Mouse (Mus musculus) hindbrain, embryonic 11.5 days (tissue): Measurements from ENCODE around the gene Git2. TPM values are rescaled to one million over a fixed set of nuclear protein-coding genes. Genes with fewer than 3 reads are reported as not detected.
A peak's percentile ranks its signal among the peaks of the same experiment; 100 is the strongest.

Experiments used
- ATAC-seq: fragments of 200-750 bp; cut with Nextera tagmentation; 2 replicates; pipeline ENCODE4 v1.8.0; 2017; ENCODE audit warnings: mild to moderate bottlenecking, moderate TSS enrichment, moderate library complexity; ENCODE audit not compliant: low FRiP score
- DNase-seq: peaks from one replicate; pipeline ENCODE4 v3.0.0-alpha.2; 2015; ENCODE audit warnings: low spot score
- H3K27ac ChIP-seq: fragments of 300-500 bp; sonication (generic); 2 replicates; pipeline ENCODE4 v1.5.1; 2014; ENCODE audit warnings: mild to moderate bottlenecking, low read depth, low read length
- H3K27me3 ChIP-seq: fragments of 300-500 bp; sonication (generic); 2 replicates; pipeline ENCODE4 v1.6.1; 2014; ENCODE audit warnings: mild to moderate bottlenecking, low read length, moderate library complexity, mixed read lengths; ENCODE audit not compliant: control insufficient read depth, insufficient read depth
- H3K36me3 ChIP-seq: fragments of 300-500 bp; sonication (generic); 2 replicates; pipeline ENCODE4 v1.6.1; 2014; ENCODE audit warnings: mild to moderate bottlenecking, low read length, moderate library complexity, mixed read lengths; ENCODE audit not compliant: control insufficient read depth, insufficient read depth
- H3K4me1 ChIP-seq: fragments of 300-500 bp; sonication (generic); replicated peaks from 2 replicates; pipeline ENCODE4 v1.6.1; 2014; ENCODE audit warnings: low read length, mixed read lengths; ENCODE audit not compliant: control insufficient read depth, insufficient read depth
- H3K4me2 ChIP-seq: fragments of 300-500 bp; sonication (generic); replicated peaks from 2 replicates; pipeline ENCODE4 v1.6.1; 2014; ENCODE audit warnings: mild to moderate bottlenecking, low read depth, low read length
- H3K4me3 ChIP-seq: fragments of 300-500 bp; sonication (generic); 2 replicates; pipeline ENCODE4 v1.5.1; 2014; ENCODE audit warnings: low read depth, low read length
- H3K9ac ChIP-seq: fragments of 300-500 bp; sonication (generic); 2 replicates; pipeline ENCODE4 v1.6.1; 2014; ENCODE audit warnings: low read depth, low read length
- H3K9me3 ChIP-seq: fragments of 300-500 bp; sonication (generic); 2 replicates; pipeline ENCODE4 v1.6.1; 2016; ENCODE audit warnings: low read length; ENCODE audit not compliant: control insufficient read depth
- WGBS: fragments of 180-500 bp; shearing (Covaris S2); extraction: QIAGEN DNeasy Blood & Tissue Kit; methylation state at CpG from one replicate; pipeline ENCODE4 v1.1.7; 2014; 5-methylcytosine and 5-hydroxymethylcytosine counted together
- polyA plus RNA-seq: library from polyadenylated mRNA; unstranded; fragments of >200 nt; fragmentation: Nextera tagmentation; extraction: Ambion mirVana; gene quantifications from 2 replicates; pipeline ENCODE4 v1.2.1, GENCODE M21; 2014

The Git2 gene
- polyA plus RNA-seq, 1 experiment from 2014 or later, result 42.2 TPM

GRCm38 (mm10) chr5:114801841-114802240 is 26.5 kb upstream of the Git2 start:
- ATAC-seq, result no peak
- Histone ChIP-seq H3K4me2 (no peak overlapping the region), H3K9ac (no peak overlapping the region), H3K4me1 (no peaks in the 10 kb centered on the region), H3K36me3 (peaks cover 9% of the 10 kb centered on the region; the same call in 1 of the 2 replicates), H3K9me3 (no peaks in the 10 kb centered on the region), H3K27me3 (no peaks in the 10 kb centered on the region), H3K27ac (no peak overlapping the region), H3K4me3 (no peak overlapping the region)
- WGBS, result 88% methylated on average over 6 of the region's 6 CpGs
- no peak for DNase-seq

GRCm38 (mm10) chr5:114801049-114801448 is 25.7 kb upstream of the Git2 start:
- H3K27ac ChIP-seq, result no peak overlapping the region
- ATAC-seq, result no peak
- H3K27me3 ChIP-seq, result no peaks in the 10 kb centered on the region
- H3K4me2 ChIP-seq, result no peak overlapping the region
- no peaks in the 10 kb centered on the region for H3K9me3 ChIP-seq
- no peak overlapping the region for H3K4me3 ChIP-seq
- H3K36me3 ChIP-seq, result peaks cover 9% of the 10 kb centered on the region; the same call in 1 of the 2 replicates
- no peaks in the 10 kb centered on the region for H3K4me1 ChIP-seq
- H3K9ac ChIP-seq, result no peak overlapping the region
- 22% methylated on average over 8 of the region's 8 CpGs for WGBS
- peak; percentile 32 for DNase-seq

DNA sequence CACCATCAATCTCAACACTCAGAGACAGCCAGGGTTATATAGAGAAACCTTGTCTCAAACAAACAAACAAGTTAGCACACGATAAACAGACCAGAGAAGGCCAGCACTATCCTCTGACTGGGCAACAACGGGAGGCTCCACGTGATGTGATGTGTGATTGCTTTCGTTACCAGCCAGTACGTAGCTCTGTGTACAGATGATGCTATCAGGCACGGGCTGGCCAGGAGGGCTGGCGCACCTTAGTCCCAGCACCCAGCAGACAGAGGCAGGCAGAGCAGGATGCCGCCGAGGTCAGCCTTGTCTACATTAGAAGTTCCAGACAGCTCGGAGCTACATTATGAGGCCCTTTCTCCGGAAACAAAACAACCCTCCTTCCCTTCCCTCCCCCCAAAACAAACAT is 24.5 kb upstream of the Git2 start:
- 94% methylated on average over 11 of the region's 11 CpGs for WGBS
- Histone ChIP-seq H3K4me2 (no peak overlapping the region), H3K9ac (no peak overlapping the region), H3K36me3 (peaks cover 9% of the 10 kb centered on the region; the same call in 1 of the 2 replicates), H3K4me1 (0 out of 2 replicates have a peak, but pooled peaks cover 4% of the 10 kb centered on the region), H3K27me3 (no peaks in the 10 kb centered on the region), H3K4me3 (no peak overlapping the region), H3K9me3 (no peaks in the 10 kb centered on the region), H3K27ac (no peak overlapping the region)
- ATAC-seq (no peak), DNase-seq (no peak)

DNA sequence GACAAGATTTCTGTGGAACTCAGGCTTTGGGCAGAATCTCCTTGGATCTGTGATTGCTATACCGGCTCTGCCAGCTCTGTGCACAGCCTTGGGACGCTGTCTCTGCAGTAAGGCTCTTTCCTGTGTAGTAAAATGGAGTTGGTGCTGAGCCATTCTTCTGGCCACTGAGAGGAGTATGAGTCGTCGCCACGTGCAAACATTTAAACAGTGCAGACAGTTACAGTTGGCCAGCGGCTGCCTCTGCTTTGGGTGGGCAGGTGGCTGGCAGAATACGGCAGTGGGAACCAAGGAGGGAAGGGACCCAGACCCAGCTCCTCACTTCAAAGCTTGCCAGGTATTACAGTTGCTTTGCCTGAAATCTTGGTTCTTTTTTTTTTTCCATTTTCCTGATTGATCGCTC is 21.9 kb upstream of the Git2 start:
- Histone ChIP-seq H3K9ac (no peak overlapping the region), H3K4me3 (no peak overlapping the region), H3K9me3 (no peaks in the 10 kb centered on the region), H3K4me2 (no peak overlapping the region), H3K4me1 (0 out of 2 replicates have a peak, but pooled peaks cover 4% of the 10 kb centered on the region), H3K27me3 (no peaks in the 10 kb centered on the region), H3K36me3 (peaks cover 4% of the 10 kb centered on the region; the same call in 1 of the 2 replicates), H3K27ac (no peak overlapping the region)
- ATAC-seq (no peak), DNase-seq (no peak)
- 88% methylated on average over 8 of the region's 8 CpGs for WGBS

- Histone ChIP-seq H3K27ac (peak overlapping the region; percentile 68), H3K27me3 (no peaks in the 10 kb centered on the region), H3K4me1 (0 out of 2 replicates have a peak, but pooled peaks cover 4% of the 10 kb centered on the region), H3K36me3 (peaks cover 8% of the 10 kb centered on the region; the same call in 1 of the 2 replicates), H3K4me3 (peak overlapping the region; percentile 24), H3K4me2 (peak overlapping the region; percentile 68), H3K9ac (peak overlapping the region; percentile 50), H3K9me3 (no peaks in the 10 kb centered on the region)
- ATAC-seq (peak; percentile 45), DNase-seq (peak; percentile 54)
- 5% methylated on average over 40 of the region's 40 CpGs for WGBS
Observed at GRCm38 (mm10) chr5:114796299-114797012, 21.1 kb upstream of the Git2 start.

GRCm38 (mm10) chr5:114795653-114796052 is 20.3 kb upstream of the Git2 start:
- WGBS, result 47% methylated on average over 9 of the region's 9 CpGs
- Histone ChIP-seq H3K27me3 (no peaks in the 10 kb centered on the region), H3K9me3 (no peaks in the 10 kb centered on the region), H3K9ac (no peak overlapping the region), H3K36me3 (peaks cover 8% of the 10 kb centered on the region; the same call in 1 of the 2 replicates), H3K4me2 (no peak overlapping the region), H3K4me3 (no peak overlapping the region), H3K4me1 (0 out of 2 replicates have a peak, but pooled peaks cover 4% of the 10 kb centered on the region), H3K27ac (no peak overlapping the region)
- ATAC-seq (no peak), DNase-seq (no peak)

GRCm38 (mm10) chr5:114795231-114795630 is 19.9 kb upstream of the Git2 start:
- no peak overlapping the region for H3K4me3 ChIP-seq
- ATAC-seq (no peak), DNase-seq (peak; percentile 42)
- WGBS, result 25% methylated on average over 9 of the region's 9 CpGs
- 0 out of 2 replicates have a peak, but pooled peaks cover 4% of the 10 kb centered on the region for H3K4me1 ChIP-seq
- H3K27me3 ChIP-seq, result no peaks in the 10 kb centered on the region
- peaks cover 8% of the 10 kb centered on the region; the same call in 1 of the 2 replicates for H3K36me3 ChIP-seq
- no peak overlapping the region for H3K9ac ChIP-seq
- H3K4me2 ChIP-seq, result no peak overlapping the region
- no peaks in the 10 kb centered on the region for H3K9me3 ChIP-seq
- 0 out of 2 replicates have a peak overlapping the region, but pooled peaks have one; percentile 21 for H3K27ac ChIP-seq

GRCm38 (mm10) chr5:114794609-114795008 is 19.3 kb upstream of the Git2 start:
- Histone ChIP-seq H3K9ac (no peak overlapping the region), H3K4me2 (no peak overlapping the region), H3K4me3 (no peak overlapping the region), H3K27ac (no peak overlapping the region), H3K27me3 (no peaks in the 10 kb centered on the region), H3K9me3 (no peaks in the 10 kb centered on the region), H3K4me1 (0 out of 2 replicates have a peak, but pooled peaks cover 4% of the 10 kb centered on the region), H3K36me3 (peaks cover 8% of the 10 kb centered on the region; the same call in 1 of the 2 replicates)
- no peak for ATAC-seq
- 63% methylated on average over 4 of the region's 4 CpGs for WGBS
- DNase-seq, result no peak

DNA sequence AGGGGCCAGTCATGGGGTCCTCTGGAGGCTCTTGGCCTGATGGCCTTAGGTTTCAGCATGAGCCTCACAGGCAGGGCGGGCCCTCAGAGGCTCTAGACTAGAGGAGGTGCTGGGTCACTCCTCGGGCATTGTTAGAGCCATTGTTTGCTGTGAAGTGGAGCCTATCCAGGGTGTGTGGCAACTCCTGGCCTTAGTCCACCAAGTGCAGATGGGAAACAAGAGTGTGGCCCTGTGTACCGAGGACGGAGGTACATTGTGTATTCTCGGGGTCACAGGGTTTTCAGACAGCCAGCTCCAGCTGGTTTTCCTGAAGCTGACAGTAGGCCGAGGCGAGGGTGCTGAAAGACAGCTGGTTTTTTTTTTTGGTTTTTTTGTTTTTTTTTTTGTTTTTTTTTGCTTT is 18.0 kb upstream of the Git2 start:
- Histone ChIP-seq H3K4me2 (no peak overlapping the region), H3K9me3 (no peaks in the 10 kb centered on the region), H3K27ac (no peak overlapping the region), H3K27me3 (no peaks in the 10 kb centered on the region), H3K36me3 (peaks cover 8% of the 10 kb centered on the region; the same call in 1 of the 2 replicates), H3K4me1 (0 out of 2 replicates have a peak, but pooled peaks cover 4% of the 10 kb centered on the region), H3K4me3 (no peak overlapping the region), H3K9ac (no peak overlapping the region)
- 73% methylated on average over 7 of the region's 7 CpGs for WGBS
- ATAC-seq, result no peak
- DNase-seq, result no peak
